Mouse (Mus musculus) stomach, postnatal 0 days (tissue): ENCODE data around the gene Nktr.

Experiments used
- CTCF ChIP-seq: IDR thresholded peaks from 2 replicates; pipeline ENCODE4 v1.5.1; 2016; ENCODE audit warnings: antibody characterized with exemption, low read depth, mild to moderate bottlenecking, moderate library complexity
- EP300 ChIP-seq: optimal IDR thresholded peaks from 2 replicates; pipeline ENCODE3; 2016; ENCODE audit warnings: antibody characterized with exemption

GRCm38 (mm10) chr9:121772412-121772811 lies 53.4 kb downstream of the Nktr start:
- TF ChIP-seq CTCF (no peak), EP300 (no peak)
